ENCODE assay signal across 8 mouse cellular contexts in genomic region chr2:25180478-25180903, GRCm38 (mm10). TPM values are rescaled to one million over a fixed set of nuclear protein-coding genes. Genes with fewer than 3 reads are reported as not detected.
A peak's percentile ranks its signal among the peaks of the same experiment; 100 is the strongest.
DNase-seq lines count a peak whose midpoint lies in the region; ATAC-seq lines count a peak whose summit lies in the region.

Gene Nrarp (plus strand): TSS chr2:25180758.

- H3K36me3 ChIP-seq in intestine, embryonic 14.5 days (ENCODE audit: control insufficient read depth, insufficient read depth, low read length) = no peaks in the 10 kb centered on the region

- WGBS in intestine, embryonic 14.5 days = under 1% methylated on average over 35 of the region's 35 CpGs

- peak; percentile 91 to 95 for DNase-seq in adrenal gland, adult (ENCODE audit: inconsistent age in 2 of 2, low spot score in 1 of 2)
- peak; percentile 95 for DNase-seq in embryo, embryonic 10.5 days (ENCODE audit: low spot score)
- peak; percentile 92 for DNase-seq in gastrocnemius, postnatal 25 days
- peak; percentile 92 for DNase-seq in intestine, embryonic 14.5 days (ENCODE audit: low spot score)
- peak; percentile 95 to 98 for DNase-seq in left cerebral cortex, postnatal 10 days (ENCODE audit: extremely low spot score in 1 of 2, low spot score in 2 of 2)
- peak; percentile 95 for DNase-seq in right cerebral cortex, postnatal 14 days
- peak; percentile 93 to 94 for DNase-seq in urinary bladder, postnatal 36 days (ENCODE audit: low spot score in 2 of 2)

- peak within 1 kb of the TSS; percentile 25 for H3K9ac ChIP-seq in intestine, embryonic 14.5 days (ENCODE audit: low read length)

- peak within 1 kb of the TSS; percentile 54 for H3K4me3 ChIP-seq in intestine, embryonic 14.5 days (ENCODE audit: low read depth, low read length)

- H3K9me3 ChIP-seq in intestine, embryonic 14.5 days (ENCODE audit: control insufficient read depth, low read length) = no peaks in the 10 kb centered on the region

- H3K27me3 ChIP-seq in intestine, embryonic 14.5 days (replicated peaks; ENCODE audit: control insufficient read depth, insufficient read depth, low read length) = peaks cover 89% of the 10 kb centered on the region

- peak within 1 kb of the TSS; percentile 74 for H3K4me2 ChIP-seq in intestine, embryonic 14.5 days (ENCODE audit: low read length)

- H3K4me1 ChIP-seq in intestine, embryonic 14.5 days (replicated peaks; ENCODE audit: control insufficient read depth, insufficient read depth, low read length) = peaks cover 27% of the 10 kb centered on the region

- intact Hi-C loops in left cerebral cortex, postnatal 10 days (cut with DNase I) = no loop called here

- peak; percentile 86 for ATAC-seq in intestine, embryonic 14.5 days (replicated peaks; ENCODE audit: low FRiP score, low TSS enrichment, low read depth)
- peak; percentile 77 for ATAC-seq in megakaryocyte-erythroid progenitor cell, adult 5-6 weeks (replicated peaks; ENCODE audit: low FRiP score, low TSS enrichment, poor library complexity, severe bottlenecking)

- peak within 1 kb of the TSS; percentile 47; the same call in 1 of the 2 replicates for H3K27ac ChIP-seq in intestine, embryonic 14.5 days (ENCODE audit: low read depth)

RNA-seq across cellular contexts. Expression of gene Nrarp, which starts in this region (rescaled TPM):
- 1 to 10 TPM; 3.6 to 6.7 TPM for total RNA-seq in gastrocnemius, postnatal 25 days (2021)
- polyA plus RNA-seq in intestine, embryonic 14.5 days (2014; fragmentation: Nextera tagmentation; extraction: Ambion mirVana) = 8.2 and 13.2 TPM in 2 replicates
- total RNA-seq in left cerebral cortex, postnatal 10 days (2021) = 10 to 100 TPM; 34.5 to 41.9 TPM
- total RNA-seq in megakaryocyte-erythroid progenitor cell, adult 5-6 weeks (2014; fragmentation: Nextera tagmentation) = 3.5 and 4.6 TPM in 2 replicates
- total RNA-seq in megakaryocyte-erythroid progenitor cell, adult 5-6 weeks (2017) = 1.3 and 2.4 TPM in 2 replicates

Comparison
In these comparisons a context has a peak if more than half of its experiments do, and no peak if none do; other contexts are left out.
1. Peak in every context shown above with its lines: DNase-seq, ATAC-seq, H3K4me3 ChIP-seq and H3K27ac ChIP-seq.
2. RNA of gene Nrarp (total RNA-seq): 34.5 to 41.9 TPM in left cerebral cortex, postnatal 10 days; 3.6 to 6.7 TPM in gastrocnemius, postnatal 25 days and 1.3 to 4.6 TPM in megakaryocyte-erythroid progenitor cell, adult 5-6 weeks; every median in the first group is over 4 times any median in the second.